Mouse (Mus musculus): ENCODE data around the gene Gatd1. TPM values are rescaled to one million over a fixed set of nuclear protein-coding genes. Genes with fewer than 3 reads are reported as not detected.

The Gatd1 gene
- polyA plus RNA-seq, 1 experiment from 2014 or later: 63.7 TPM

Other genes with a start within 250 kb of the Gatd1 start
- 141 and 155 TPM in 2 replicates for gene Rnh1, start 241.3 kb downstream of the Gatd1 start, polyA plus RNA-seq (2015; fragmentation: Nextera tagmentation; extraction: Ambion mirVana)
- gene Hras, start 220.1 kb downstream of the Gatd1 start, polyA plus RNA-seq (2015; fragmentation: Nextera tagmentation; extraction: Ambion mirVana): 40.3 and 78.3 TPM in 2 replicates
- gene Lrrc56, start 220.0 kb downstream of the Gatd1 start, polyA plus RNA-seq (2015; fragmentation: Nextera tagmentation; extraction: Ambion mirVana): 13.5 and 15.1 TPM in 2 replicates
- 3.9 and 4.4 TPM in 2 replicates for gene Lmntd2, start 200.1 kb downstream of the Gatd1 start, polyA plus RNA-seq (2015; fragmentation: Nextera tagmentation; extraction: Ambion mirVana)
- gene Rassf7, start 198.3 kb downstream of the Gatd1 start, polyA plus RNA-seq (2015; fragmentation: Nextera tagmentation; extraction: Ambion mirVana): 76.3 and 78.3 TPM in 2 replicates
- gene Phrf1, start 185.4 kb downstream of the Gatd1 start, polyA plus RNA-seq (2015; fragmentation: Nextera tagmentation; extraction: Ambion mirVana): 81.2 and 93.0 TPM in 2 replicates
- gene Irf7, start 147.7 kb downstream of the Gatd1 start, polyA plus RNA-seq (2015; fragmentation: Nextera tagmentation; extraction: Ambion mirVana): 3.2 and 6.0 TPM in 2 replicates
- gene Cdhr5, start 137.3 kb downstream of the Gatd1 start, polyA plus RNA-seq (2015; fragmentation: Nextera tagmentation; extraction: Ambion mirVana): 15.4 and 16.3 TPM in 2 replicates
- gene Sct, start 135.0 kb downstream of the Gatd1 start, polyA plus RNA-seq (2015; fragmentation: Nextera tagmentation; extraction: Ambion mirVana): 45.2 and 47.1 TPM in 2 replicates
- gene Drd4, start 122.1 kb downstream of the Gatd1 start, polyA plus RNA-seq (2015; fragmentation: Nextera tagmentation; extraction: Ambion mirVana): 1.3 and 1.5 TPM in 2 replicates
- gene Deaf1, start 86.4 kb downstream of the Gatd1 start, polyA plus RNA-seq (2015; fragmentation: Nextera tagmentation; extraction: Ambion mirVana): 77.4 and 87.5 TPM in 2 replicates
- gene Tmem80, start 86.4 kb downstream of the Gatd1 start, polyA plus RNA-seq (2015; fragmentation: Nextera tagmentation; extraction: Ambion mirVana): 49.3 and 59.8 TPM in 2 replicates
- gene Eps8l2, start 75.3 kb downstream of the Gatd1 start, polyA plus RNA-seq (2015; fragmentation: Nextera tagmentation; extraction: Ambion mirVana): 59.4 and 62.9 TPM in 2 replicates
- 371 and 374 TPM in 2 replicates for gene Taldo1, start 21.9 kb downstream of the Gatd1 start, polyA plus RNA-seq (2015; fragmentation: Nextera tagmentation; extraction: Ambion mirVana)
- gene Cend1, start 15.4 kb upstream of the Gatd1 start, polyA plus RNA-seq (2015; fragmentation: Nextera tagmentation; extraction: Ambion mirVana): 3.0 TPM in 2 replicates
- gene Slc25a22, start 23.8 kb upstream of the Gatd1 start, polyA plus RNA-seq (2015; fragmentation: Nextera tagmentation; extraction: Ambion mirVana): 33.2 and 39.9 TPM in 2 replicates
- gene Pidd1, start 29.9 kb upstream of the Gatd1 start, polyA plus RNA-seq (2015; fragmentation: Nextera tagmentation; extraction: Ambion mirVana): 11.4 and 12.6 TPM in 2 replicates
- 1,055 and 1,146 TPM in 2 replicates for gene Rplp2, start 33.2 kb upstream of the Gatd1 start, polyA plus RNA-seq (2015; fragmentation: Nextera tagmentation; extraction: Ambion mirVana)
- 47.0 and 51.5 TPM in 2 replicates for gene Pnpla2, start 41.1 kb upstream of the Gatd1 start, polyA plus RNA-seq (2015; fragmentation: Nextera tagmentation; extraction: Ambion mirVana)
- gene Cracr2b, start 47.0 kb upstream of the Gatd1 start, polyA plus RNA-seq (2015; fragmentation: Nextera tagmentation; extraction: Ambion mirVana): 23.7 and 24.1 TPM in 2 replicates
- 48.4 and 54.3 TPM in 2 replicates for gene Cd151, start 53.3 kb upstream of the Gatd1 start, polyA plus RNA-seq (2015; fragmentation: Nextera tagmentation; extraction: Ambion mirVana)
- 68.8 and 73.2 TPM in 2 replicates for gene Polr2l, start 61.0 kb upstream of the Gatd1 start, polyA plus RNA-seq (2015; fragmentation: Nextera tagmentation; extraction: Ambion mirVana)
- 105 and 110 TPM in 2 replicates for gene Tspan4, start 61.1 kb upstream of the Gatd1 start, polyA plus RNA-seq (2015; fragmentation: Nextera tagmentation; extraction: Ambion mirVana)
- 47.7 and 50.5 TPM in 2 replicates for gene Chid1, start 125.7 kb upstream of the Gatd1 start, polyA plus RNA-seq (2015; fragmentation: Nextera tagmentation; extraction: Ambion mirVana)
- gene Ap2a2, start 148.0 kb upstream of the Gatd1 start, polyA plus RNA-seq (2015; fragmentation: Nextera tagmentation; extraction: Ambion mirVana): 99.4 and 100 TPM in 2 replicates
- 0.24 and 0.26 TPM in 2 replicates for gene Muc6, start 241.2 kb upstream of the Gatd1 start, polyA plus RNA-seq (2015; fragmentation: Nextera tagmentation; extraction: Ambion mirVana)

All from kidney, embryonic 16.5 days (tissue).